In genomic region chr12:40315146-40315545, GRCm38 (mm10) we compare ENCODE assay signal across 29 mouse cellular contexts.
"Had no signal": no experiment of that assay in that cellular context is flagged by ENCODE, and none has a peak within 500 bp of the region (broad histone marks: within the 10 kb centered on the region; RNA-seq: fewer than 3 reads in every experiment).

No protein-coding gene starts in this region.

- H3K27me3 ChIP-seq: embryonic facial prominence, embryonic 12.5 days; embryonic facial prominence, embryonic 13.5 days; embryonic facial prominence, embryonic 15.5 days; forebrain, embryonic 12.5 days; forebrain, embryonic 13.5 days; forebrain, embryonic 15.5 days had no signal

- H3K9ac ChIP-seq: embryonic facial prominence, embryonic 12.5 days; embryonic facial prominence, embryonic 13.5 days; embryonic facial prominence, embryonic 15.5 days; forebrain, embryonic 12.5 days; forebrain, embryonic 13.5 days; forebrain, embryonic 15.5 days; forebrain, postnatal 0 days had no signal

- H3K4me3 ChIP-seq: embryonic facial prominence, embryonic 10.5 days; embryonic facial prominence, embryonic 12.5 days; embryonic facial prominence, embryonic 13.5 days; embryonic facial prominence, embryonic 15.5 days; erythroblast, embryonic 14.5 days; forebrain, embryonic 10.5 days; forebrain, embryonic 12.5 days; forebrain, embryonic 13.5 days; forebrain, embryonic 15.5 days; gastrocnemius, adult 2 months; heart, adult 2 months had no signal

- H3K27ac ChIP-seq: embryonic facial prominence, embryonic 10.5 days; embryonic facial prominence, embryonic 12.5 days; embryonic facial prominence, embryonic 13.5 days; embryonic facial prominence, embryonic 15.5 days; forebrain, embryonic 10.5 days; forebrain, embryonic 12.5 days; forebrain, embryonic 13.5 days; forebrain, embryonic 15.5 days; gastrocnemius, adult 2 months; heart, adult 2 months had no signal

- ATAC-seq: forebrain, embryonic 13.5 days; forebrain, embryonic 14.5 days; forebrain, embryonic 15.5 days; forebrain, embryonic 16.5 days; forebrain, postnatal 0 days had no signal

- H3K4me2 ChIP-seq: embryonic facial prominence, embryonic 12.5 days; embryonic facial prominence, embryonic 13.5 days; embryonic facial prominence, embryonic 15.5 days; forebrain, embryonic 12.5 days; forebrain, embryonic 13.5 days; forebrain, embryonic 15.5 days had no signal

- H3K9me3 ChIP-seq: embryonic facial prominence, embryonic 12.5 days; embryonic facial prominence, embryonic 13.5 days; embryonic facial prominence, embryonic 15.5 days; forebrain, embryonic 10.5 days; forebrain, embryonic 12.5 days; forebrain, embryonic 13.5 days; forebrain, embryonic 15.5 days had no signal

- H3K4me1 ChIP-seq: embryonic facial prominence, embryonic 10.5 days; embryonic facial prominence, embryonic 12.5 days; embryonic facial prominence, embryonic 13.5 days; embryonic facial prominence, embryonic 15.5 days; forebrain, embryonic 10.5 days; forebrain, embryonic 12.5 days; forebrain, embryonic 13.5 days; forebrain, embryonic 15.5 days had no signal

- DNase-seq: cerebellum, adult 2 months; cerebellum, adult 8-10 months; cerebellum, adult 9-10 months; cerebellum, adult 9-11 months; cerebellum, postnatal 10 days; cerebellum, postnatal 14 days; cerebellum, postnatal 25 days; cerebellum, postnatal 36 days; embryo, embryonic 11 days; forebrain, postnatal 0 days; gastrocnemius, adult 2 months; gastrocnemius, postnatal 10 days; gastrocnemius, postnatal 14 days; gastrocnemius, postnatal 25 days; gastrocnemius, postnatal 36 days; heart, adult 11 months; heart, adult 18-20 months; heart, adult 2 months had no signal

- H3K36me3 ChIP-seq: embryonic facial prominence, embryonic 13.5 days; forebrain, embryonic 10.5 days; forebrain, embryonic 12.5 days; forebrain, embryonic 15.5 days had no signal
